Mouse (Mus musculus) hindbrain, embryonic 10.5 days (tissue): ENCODE measurements at regions not wholly inside any gene's neighbourhood (a gene's known extent, or its start where the extent isn't known, plus 50 kb on each side); places are given as distances from the start of the nearest gene placed in this dataset.

Experiments used
- DNase-seq: peaks from one replicate; pipeline ENCODE4 v3.0.0-alpha.2; 2017; ENCODE audit warnings: low spot score
- H3K27ac ChIP-seq: fragments of 300-500 bp; sonication (generic); 2 replicates; pipeline ENCODE4 v1.5.1; 2016; ENCODE audit warnings: mild to moderate bottlenecking, moderate library complexity
- H3K27me3 ChIP-seq: fragments of 300-500 bp; sonication (generic); 2 replicates; pipeline ENCODE4 v1.6.1; 2016; ENCODE audit warnings: mild to moderate bottlenecking; ENCODE audit not compliant: poor library complexity, insufficient read depth, severe bottlenecking
- H3K36me3 ChIP-seq: fragments of 300-500 bp; sonication (generic); 2 replicates; pipeline ENCODE4 v1.6.1; 2016; ENCODE audit warnings: mild to moderate bottlenecking, moderate library complexity
- H3K4me1 ChIP-seq: fragments of 300-500 bp; sonication (generic); replicated peaks from 2 replicates; pipeline ENCODE4 v1.6.1; 2016; ENCODE audit warnings: mild to moderate bottlenecking
- H3K4me3 ChIP-seq: fragments of 300-500 bp; sonication (generic); 2 replicates; pipeline ENCODE4 v1.5.1; 2016; ENCODE audit warnings: mild to moderate bottlenecking, moderate library complexity
- H3K9me3 ChIP-seq: fragments of 300-500 bp; sonication (generic); 2 replicates; pipeline ENCODE4 v1.6.1; 2016; ENCODE audit warnings: mild to moderate bottlenecking, moderate library complexity
- WGBS: fragments of 180-500 bp; shearing (Covaris S2); methylation state at CpG from one replicate; pipeline ENCODE4 v1.1.7; 2016; 5-methylcytosine and 5-hydroxymethylcytosine counted together

DNA sequence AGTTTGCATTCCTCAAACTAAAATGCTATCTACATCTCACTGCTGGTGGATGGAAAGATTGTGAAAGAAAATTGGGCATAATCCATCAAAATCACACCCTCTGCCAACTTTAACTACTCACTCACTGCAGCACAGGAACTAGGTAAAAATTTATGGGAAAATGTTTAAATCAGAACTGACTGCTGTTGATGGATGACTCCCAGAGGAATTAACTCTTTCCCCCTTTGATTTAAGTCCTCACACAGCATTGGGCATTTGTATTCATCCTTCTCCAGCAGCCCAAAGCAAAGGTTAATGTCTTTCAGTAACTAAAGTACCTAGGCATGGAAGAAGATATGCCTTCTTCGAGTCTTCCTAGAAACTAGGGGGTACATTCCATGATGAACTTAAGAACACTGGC lies 641.3 kb upstream of the Acvr2a start:
- Histone ChIP-seq H3K4me1 (no peaks in the 10 kb centered on the region), H3K9me3 (no peaks in the 10 kb centered on the region), H3K36me3 (no peaks in the 10 kb centered on the region), H3K4me3 (no peak overlapping the region), H3K27me3 (no peaks in the 10 kb centered on the region), H3K27ac (no peak overlapping the region)
- no peak for DNase-seq
- WGBS = 64% methylated on average over 1 of the region's 1 CpGs

- Histone ChIP-seq H3K36me3 (no peaks in the 10 kb centered on the region), H3K4me3 (no peak overlapping the region), H3K27ac (no peak overlapping the region), H3K9me3 (no peaks in the 10 kb centered on the region), H3K27me3 (no peaks in the 10 kb centered on the region), H3K4me1 (no peaks in the 10 kb centered on the region)
- WGBS = 93% methylated on average over 1 of the region's 1 CpGs
- DNase-seq = no peak
These were observed 627.7 kb upstream of the Acvr2a start for GRCm38 (mm10) chr2:48186161-48186560.

DNA sequence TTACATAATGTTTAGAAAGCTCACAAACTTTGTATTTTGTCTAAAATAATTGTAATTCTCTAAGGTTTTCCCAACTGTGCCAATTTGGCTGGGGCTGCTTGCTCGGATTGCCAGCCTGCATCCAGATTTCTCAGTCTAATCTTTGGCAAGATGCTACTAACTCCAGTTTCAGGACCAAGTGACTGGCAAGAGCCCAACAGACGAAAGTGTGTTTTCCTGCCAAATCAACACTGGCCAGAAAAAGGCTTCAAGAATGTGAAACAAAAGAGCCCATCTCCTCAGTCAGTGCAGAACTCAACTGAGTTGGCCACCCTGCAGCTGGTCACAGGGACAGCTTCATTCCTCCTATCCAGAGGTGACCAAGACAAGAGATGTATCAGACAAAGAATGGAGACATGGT lies 627.3 kb upstream of the Acvr2a start:
- DNase-seq = no peak
- Histone ChIP-seq H3K27ac (no peak overlapping the region), H3K4me1 (no peaks in the 10 kb centered on the region), H3K36me3 (no peaks in the 10 kb centered on the region), H3K9me3 (no peaks in the 10 kb centered on the region), H3K27me3 (no peaks in the 10 kb centered on the region), H3K4me3 (no peak overlapping the region)
- 80% methylated on average over 2 of the region's 2 CpGs for WGBS

GRCm38 (mm10) chr2:48211804-48212203 lies 602.1 kb upstream of the Acvr2a start:
- no peaks in the 10 kb centered on the region for H3K36me3 ChIP-seq
- 82% methylated on average over 1 of the region's 1 CpGs for WGBS
- no peaks in the 10 kb centered on the region for H3K9me3 ChIP-seq
- DNase-seq = no peak
- no peak overlapping the region for H3K27ac ChIP-seq
- H3K27me3 ChIP-seq = no peaks in the 10 kb centered on the region
- no peak overlapping the region for H3K4me3 ChIP-seq
- no peaks in the 10 kb centered on the region for H3K4me1 ChIP-seq

DNA sequence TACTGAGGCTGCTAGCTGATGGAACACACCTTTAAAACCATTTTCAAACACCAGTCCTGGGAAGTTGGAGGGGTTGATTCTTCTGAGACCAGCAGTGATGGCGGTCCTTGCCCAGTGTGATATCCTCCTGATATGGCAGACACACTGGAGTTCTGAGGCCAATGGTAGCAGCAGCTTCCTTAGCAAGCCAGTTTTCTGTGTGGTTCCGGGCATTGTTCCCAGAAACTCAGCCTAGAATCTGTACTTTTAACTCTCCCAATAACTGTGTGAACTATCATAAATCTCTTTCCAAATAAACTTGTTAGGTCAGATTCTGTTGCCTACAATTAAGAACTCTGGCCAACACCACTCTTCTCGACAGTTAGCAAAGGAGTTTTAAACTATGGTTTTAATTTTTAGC lies 593.1 kb upstream of the Acvr2a start:
- Histone ChIP-seq H3K4me1 (no peaks in the 10 kb centered on the region), H3K9me3 (no peaks in the 10 kb centered on the region), H3K27ac (no peak overlapping the region), H3K36me3 (no peaks in the 10 kb centered on the region), H3K27me3 (no peaks in the 10 kb centered on the region), H3K4me3 (no peak overlapping the region)
- 90% methylated on average over 3 of the region's 3 CpGs for WGBS
- no peak for DNase-seq

DNA sequence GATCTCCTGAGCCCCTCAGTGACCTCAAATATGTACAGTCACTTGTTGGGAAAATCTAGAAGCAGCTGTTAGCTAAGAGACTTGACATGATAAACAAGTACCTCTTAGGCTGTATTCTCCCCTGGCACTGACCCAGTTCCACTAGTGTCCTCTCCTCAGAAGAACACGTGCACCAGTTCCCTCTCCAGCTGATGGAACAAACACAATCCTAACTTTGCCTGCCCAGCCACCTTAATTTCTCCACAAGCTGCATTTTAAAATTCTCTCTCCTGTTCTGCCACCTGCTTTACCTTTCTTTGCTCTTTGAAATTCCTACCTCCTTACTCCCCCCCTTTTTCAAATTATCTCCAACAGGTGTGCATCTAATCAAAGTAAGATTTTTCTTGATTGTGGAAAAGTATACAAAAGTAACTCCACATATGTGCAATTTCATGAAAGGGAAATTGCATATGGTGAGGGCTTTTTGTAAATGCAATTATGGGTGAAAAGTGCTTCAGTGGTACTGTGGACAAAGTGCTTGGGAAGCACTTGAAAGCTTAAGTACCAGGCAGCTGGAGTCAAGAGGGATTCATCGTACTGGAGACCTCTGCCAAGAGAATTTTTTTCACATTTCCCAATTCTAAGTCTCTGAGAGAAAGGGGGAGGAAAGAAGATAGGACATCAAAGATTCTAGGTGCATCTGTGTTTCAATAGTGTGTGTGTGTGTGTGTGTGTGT lies 590.7 kb upstream of the Acvr2a start:
- Histone ChIP-seq H3K36me3 (no peaks in the 10 kb centered on the region), H3K4me3 (no peak overlapping the region), H3K4me1 (no peaks in the 10 kb centered on the region), H3K27ac (no peak overlapping the region), H3K27me3 (no peaks in the 10 kb centered on the region), H3K9me3 (no peaks in the 10 kb centered on the region)
- no peak for DNase-seq
- WGBS = 80% methylated on average over 2 of the region's 2 CpGs

- Histone ChIP-seq H3K9me3 (no peaks in the 10 kb centered on the region), H3K27me3 (no peaks in the 10 kb centered on the region), H3K4me3 (no peak overlapping the region), H3K27ac (no peak overlapping the region), H3K4me1 (no peaks in the 10 kb centered on the region), H3K36me3 (no peaks in the 10 kb centered on the region)
- DNase-seq = no peak
- 85% methylated on average over 4 of the region's 4 CpGs for WGBS
These were observed 563.7 kb upstream of the Acvr2a start for GRCm38 (mm10) chr2:48250174-48250573.

- no peak overlapping the region for H3K27ac ChIP-seq
- DNase-seq = no peak
- no peaks in the 10 kb centered on the region for H3K4me1 ChIP-seq
- no peaks in the 10 kb centered on the region for H3K9me3 ChIP-seq
- 72% methylated on average over 2 of the region's 2 CpGs for WGBS
- H3K27me3 ChIP-seq = no peaks in the 10 kb centered on the region
- H3K36me3 ChIP-seq = no peaks in the 10 kb centered on the region
- no peak overlapping the region for H3K4me3 ChIP-seq
These were observed 553.6 kb upstream of the Acvr2a start for GRCm38 (mm10) chr2:48260299-48260698.
